Mouse (Mus musculus): ENCODE measurements around the gene Atg4b. TPM values are rescaled to one million over a fixed set of nuclear protein-coding genes. Genes with fewer than 3 reads are reported as not detected.
"Not testable (repeated sequence)": the region's sequence is repeated elsewhere in the genome, so short reads cannot be mapped to it uniquely, and the experiment has no call there.

Gene Atg4b
- total and polyA plus RNA-seq, 2 experiments from 2014 or later, result 22.3 to 50.3 TPM

- DNase-seq (ENCODE audit: low spot score) (no peak), ATAC-seq (ENCODE audit: insufficient read depth, low read depth) (no peak)
- no peak for TF ChIP-seq EP300 (IDR thresholded peaks at IDR 0.05; ENCODE audit: low read depth)
- no peak for TF ChIP-seq CTCF (IDR thresholded peaks at IDR 0.05; ENCODE audit: low read depth)
- Histone ChIP-seq H3K4me2 (ENCODE audit: low read depth, low read length) (peak overlapping the region; percentile 67), H3K27ac (ENCODE audit: low read depth) (no peak overlapping the region), H3K27me3 (ENCODE audit: control insufficient read depth, insufficient read depth, low read length) (no peaks in the 10 kb centered on the region), H3K9me3 (replicated peaks; ENCODE audit: control insufficient read depth, low read length) (no peaks in the 10 kb centered on the region), H3K36me3 (replicated peaks; ENCODE audit: control insufficient read depth, insufficient read depth, low read length) (peaks cover 1% of the 10 kb centered on the region; the same call in 1 of the 2 replicates), H3K9ac (replicated peaks; ENCODE audit: low read depth, low read length) (peak overlapping the region; percentile 80; the same call in 1 of the 2 replicates), H3K4me1 (ENCODE audit: control insufficient read depth, insufficient read depth) (peaks cover 12% of the 10 kb centered on the region; the same call in 1 of the 2 replicates), H3K4me3 (ENCODE audit: low read depth, low read length) (peak overlapping the region; percentile 94)
- 33% methylated on average over 7 of the region's 7 CpGs for WGBS
Measured at GRCm38 (mm10) chr1:93755618-93756017, 4.3 kb downstream of the Atg4b start.

GRCm38 (mm10) chr1:93756154-93756553 is 4.9 kb downstream of the Atg4b start:
- no peaks in the 10 kb centered on the region for H3K27me3 ChIP-seq (ENCODE audit: control insufficient read depth, insufficient read depth, low read length)
- ATAC-seq (ENCODE audit: insufficient read depth, low read depth) (no peak), DNase-seq (ENCODE audit: low spot score) (no peak)
- H3K4me2 ChIP-seq (ENCODE audit: low read depth, low read length), result peak overlapping the region; percentile 67; the same call in 1 of the 2 replicates
- no peaks in the 10 kb centered on the region for H3K36me3 ChIP-seq (replicated peaks; ENCODE audit: control insufficient read depth, insufficient read depth, low read length)
- no peaks in the 10 kb centered on the region for H3K9me3 ChIP-seq (replicated peaks; ENCODE audit: control insufficient read depth, low read length)
- H3K27ac ChIP-seq (ENCODE audit: low read depth), result no peak overlapping the region
- H3K9ac ChIP-seq (replicated peaks; ENCODE audit: low read depth, low read length), result no peak overlapping the region
- H3K4me1 ChIP-seq (ENCODE audit: control insufficient read depth, insufficient read depth), result peaks cover 12% of the 10 kb centered on the region; the same call in 1 of the 2 replicates
- H3K4me3 ChIP-seq (ENCODE audit: low read depth, low read length), result no peak overlapping the region
- TF ChIP-seq CTCF (IDR thresholded peaks at IDR 0.05; ENCODE audit: low read depth) (no peak), EP300 (IDR thresholded peaks at IDR 0.05; ENCODE audit: low read depth) (no peak)

- Histone ChIP-seq H3K9me3 (replicated peaks; ENCODE audit: control insufficient read depth, low read length) (no peaks in the 10 kb centered on the region), H3K4me3 (ENCODE audit: low read depth, low read length) (no peak overlapping the region), H3K27ac (ENCODE audit: low read depth) (no peak overlapping the region), H3K4me1 (ENCODE audit: control insufficient read depth, insufficient read depth) (peaks cover 5% of the 10 kb centered on the region; the same call in 1 of the 2 replicates), H3K9ac (replicated peaks; ENCODE audit: low read depth, low read length) (no peak overlapping the region), H3K27me3 (ENCODE audit: control insufficient read depth, insufficient read depth, low read length) (no peaks in the 10 kb centered on the region), H3K36me3 (replicated peaks; ENCODE audit: control insufficient read depth, insufficient read depth, low read length) (no peaks in the 10 kb centered on the region), H3K4me2 (ENCODE audit: low read depth, low read length) (no peak overlapping the region)
- no peak for ATAC-seq (ENCODE audit: insufficient read depth, low read depth)
- WGBS, result 96% methylated on average over 1 of the region's 1 CpGs
- TF ChIP-seq EP300 (IDR thresholded peaks at IDR 0.05; ENCODE audit: low read depth) (no peak), CTCF (IDR thresholded peaks at IDR 0.05; ENCODE audit: low read depth) (no peak)
- DNase-seq (ENCODE audit: low spot score), result no peak
Measured at GRCm38 (mm10) chr1:93760076-93760475, 8.8 kb downstream of the Atg4b start.

- WGBS, result 88% methylated on average over 3 of the region's 3 CpGs
- not testable (repeated sequence) for H3K4me1 ChIP-seq (ENCODE audit: control insufficient read depth, insufficient read depth); H3K9ac ChIP-seq (replicated peaks; ENCODE audit: low read depth, low read length); H3K27me3 ChIP-seq (ENCODE audit: control insufficient read depth, insufficient read depth, low read length); H3K27ac ChIP-seq (ENCODE audit: low read depth); H3K9me3 ChIP-seq (replicated peaks; ENCODE audit: control insufficient read depth, low read length); ATAC-seq (ENCODE audit: insufficient read depth, low read depth); DNase-seq (ENCODE audit: low spot score); H3K4me2 ChIP-seq (ENCODE audit: low read depth, low read length); H3K4me3 ChIP-seq (ENCODE audit: low read depth, low read length); H3K36me3 ChIP-seq (replicated peaks; ENCODE audit: control insufficient read depth, insufficient read depth, low read length)
Measured at GRCm38 (mm10) chr1:93763531-93763930, 12.2 kb downstream of the Atg4b start.

GRCm38 (mm10) chr1:93764871-93765591 is 13.7 kb downstream of the Atg4b start:
- WGBS, result 85% methylated on average over 9 of the region's 9 CpGs
- Histone ChIP-seq H3K36me3 (replicated peaks; ENCODE audit: control insufficient read depth, insufficient read depth, low read length) (peaks cover 11% of the 10 kb centered on the region; the same call in 1 of the 2 replicates), H3K4me2 (ENCODE audit: low read depth, low read length) (no peak overlapping the region), H3K9me3 (replicated peaks; ENCODE audit: control insufficient read depth, low read length) (no peaks in the 10 kb centered on the region), H3K27me3 (ENCODE audit: control insufficient read depth, insufficient read depth, low read length) (no peaks in the 10 kb centered on the region), H3K9ac (replicated peaks; ENCODE audit: low read depth, low read length) (no peak overlapping the region), H3K4me3 (ENCODE audit: low read depth, low read length) (no peak overlapping the region), H3K4me1 (ENCODE audit: control insufficient read depth, insufficient read depth) (no peaks in the 10 kb centered on the region), H3K27ac (ENCODE audit: low read depth) (no peak overlapping the region)
- DNase-seq (ENCODE audit: low spot score), result no peak
- TF ChIP-seq CTCF (IDR thresholded peaks at IDR 0.05; ENCODE audit: low read depth) (no peak), EP300 (IDR thresholded peaks at IDR 0.05; ENCODE audit: low read depth) (no peak)
- no peak for ATAC-seq (ENCODE audit: insufficient read depth, low read depth)

- H3K4me1 ChIP-seq (ENCODE audit: control insufficient read depth, insufficient read depth), result no peaks in the 10 kb centered on the region
- no peak overlapping the region for H3K4me3 ChIP-seq (ENCODE audit: low read depth, low read length)
- H3K27ac ChIP-seq (ENCODE audit: low read depth), result no peak overlapping the region
- H3K9ac ChIP-seq (replicated peaks; ENCODE audit: low read depth, low read length), result no peak overlapping the region
- no peak for TF ChIP-seq CTCF (IDR thresholded peaks at IDR 0.05; ENCODE audit: low read depth)
- no peak for TF ChIP-seq EP300 (IDR thresholded peaks at IDR 0.05; ENCODE audit: low read depth)
- H3K36me3 ChIP-seq (replicated peaks; ENCODE audit: control insufficient read depth, insufficient read depth, low read length), result peaks cover 11% of the 10 kb centered on the region; the same call in 1 of the 2 replicates
- DNase-seq (ENCODE audit: low spot score) (no peak), ATAC-seq (ENCODE audit: insufficient read depth, low read depth) (no peak)
- no peak overlapping the region for H3K4me2 ChIP-seq (ENCODE audit: low read depth, low read length)
- 95% methylated on average over 6 of the region's 6 CpGs for WGBS
- H3K27me3 ChIP-seq (ENCODE audit: control insufficient read depth, insufficient read depth, low read length), result no peaks in the 10 kb centered on the region
- no peaks in the 10 kb centered on the region for H3K9me3 ChIP-seq (replicated peaks; ENCODE audit: control insufficient read depth, low read length)
Measured at GRCm38 (mm10) chr1:93767600-93767999, 16.3 kb downstream of the Atg4b start.

Measured in heart, postnatal 0 days (tissue).